Mouse (Mus musculus): ENCODE measurements around the gene Txndc16. TPM values are rescaled to one million over a fixed set of nuclear protein-coding genes. Genes with fewer than 3 reads are reported as not detected.

The Txndc16 gene
- polyA plus RNA-seq, 1 experiment from 2014 or later = 4.1 TPM

Other genes starting within 250 kb of the Txndc16 start
- 0.04 and 0.43 TPM in 2 replicates for gene Ptger2, start 232.1 kb downstream of the Txndc16 start, polyA plus RNA-seq (2014; fragmentation: Nextera tagmentation; extraction: Ambion mirVana)
- gene Gpr137c, start 611 bp downstream of the Txndc16 start, polyA plus RNA-seq (2014; fragmentation: Nextera tagmentation; extraction: Ambion mirVana) = 0.62 and 0.69 TPM in 2 replicates
- 64.4 and 78.9 TPM in 2 replicates for gene Ero1l, start 98.4 kb upstream of the Txndc16 start, polyA plus RNA-seq (2014; fragmentation: Nextera tagmentation; extraction: Ambion mirVana)
- 178 and 191 TPM in 2 replicates for gene Psmc6, start 109.5 kb upstream of the Txndc16 start, polyA plus RNA-seq (2014; fragmentation: Nextera tagmentation; extraction: Ambion mirVana)
- gene Styx, start 130.8 kb upstream of the Txndc16 start, polyA plus RNA-seq (2014; fragmentation: Nextera tagmentation; extraction: Ambion mirVana) = 40.1 and 46.9 TPM in 2 replicates
- 49.7 and 51.5 TPM in 2 replicates for gene Gnpnat1, start 184.6 kb upstream of the Txndc16 start, polyA plus RNA-seq (2014; fragmentation: Nextera tagmentation; extraction: Ambion mirVana)

Data from liver, embryonic 11.5 days (tissue).